Mouse (Mus musculus) 416B (cell line): Measurements from ENCODE around the gene Nrxn3.
A peak's percentile ranks its signal among the peaks of the same experiment; 100 is the strongest.

Experiments
- DNase-seq: peaks from one replicate; pipeline ENCODE4 v3.0.0; 2011; ENCODE audit warnings: low read depth

Gene Nrxn3

DNA sequence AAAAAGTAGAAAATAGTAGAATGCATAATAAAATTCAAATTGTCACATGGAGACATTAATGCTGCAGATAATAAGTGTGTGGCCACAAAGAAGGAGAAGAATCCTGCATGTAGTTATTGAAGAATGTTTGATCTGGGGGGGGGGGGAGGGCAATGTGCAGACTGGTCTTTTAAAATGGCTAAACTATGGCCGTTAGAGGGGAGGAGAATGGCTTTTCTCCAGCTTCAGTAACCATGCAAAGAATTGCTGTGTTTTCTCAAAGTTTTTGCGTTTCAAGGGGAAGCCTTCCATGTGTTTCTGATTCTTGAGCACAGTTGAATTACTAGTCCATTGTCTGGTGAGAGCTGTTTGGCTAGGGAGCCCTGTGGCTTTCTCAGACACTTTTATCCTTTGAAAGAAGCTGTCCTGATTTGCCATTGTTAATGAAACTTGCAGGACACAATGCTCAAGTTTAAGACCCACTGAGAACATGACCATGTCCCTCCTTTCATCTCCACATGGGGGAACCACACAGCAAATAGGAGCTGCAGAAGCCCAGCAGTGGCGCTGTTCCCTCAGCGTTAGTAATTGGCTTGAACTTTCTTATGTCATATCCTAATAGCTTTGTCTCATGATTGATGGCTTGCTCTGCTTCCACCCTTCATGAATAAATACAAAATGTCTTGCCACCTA, 808.1 kb downstream of the Nrxn3 start:
- DNase-seq: no peak

DNA sequence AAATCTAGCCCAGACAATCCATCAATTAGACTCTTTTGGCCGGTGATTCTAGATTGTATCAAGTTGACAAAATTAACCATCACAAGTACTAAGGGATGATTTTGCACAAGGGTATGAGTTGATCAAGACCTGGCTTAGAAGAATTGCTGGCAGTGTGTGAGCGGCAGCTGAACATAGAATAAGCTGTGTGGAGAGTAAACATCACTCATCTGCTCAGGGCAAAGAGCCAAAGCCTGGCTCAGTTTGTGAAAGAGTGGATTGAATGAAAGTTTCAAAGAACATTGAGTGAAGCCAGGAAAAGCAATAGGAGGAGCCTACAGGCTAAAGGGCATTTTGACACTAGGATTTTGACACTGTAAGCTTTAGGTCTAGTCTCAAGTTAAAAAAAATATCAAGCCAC, 828.6 kb downstream of the Nrxn3 start:
- no peak for DNase-seq

DNA sequence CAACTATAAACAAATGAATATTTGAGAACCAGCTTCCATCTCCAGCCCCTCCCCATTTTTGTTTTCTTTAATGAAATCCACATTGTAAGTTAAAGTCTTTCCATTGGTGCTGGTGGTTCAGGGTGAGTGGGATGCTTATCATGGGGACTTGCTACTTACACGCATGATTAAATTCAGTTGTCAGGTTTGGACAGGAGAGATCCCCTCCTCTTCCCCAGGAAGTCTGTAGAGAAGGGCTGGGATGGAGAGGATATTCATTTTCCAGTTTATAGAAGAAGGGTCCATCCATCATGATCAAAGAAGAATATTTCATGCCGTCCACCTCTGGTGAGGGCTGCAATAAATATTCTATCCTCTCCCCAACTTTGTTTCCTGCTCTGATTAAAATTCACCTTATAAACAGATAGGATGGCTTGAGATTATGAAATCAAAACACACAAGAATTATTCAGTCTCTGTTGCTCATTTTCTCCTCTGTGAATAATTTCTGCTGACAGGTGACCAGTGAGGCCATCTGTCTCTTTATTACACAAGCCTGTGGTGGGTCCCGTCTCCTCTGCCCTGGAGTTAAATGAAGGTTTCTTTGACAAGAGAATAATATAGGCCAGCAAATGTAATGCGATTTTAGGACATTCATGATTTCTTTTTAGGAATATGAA, 830.7 kb downstream of the Nrxn3 start:
- DNase-seq: no peak

DNA sequence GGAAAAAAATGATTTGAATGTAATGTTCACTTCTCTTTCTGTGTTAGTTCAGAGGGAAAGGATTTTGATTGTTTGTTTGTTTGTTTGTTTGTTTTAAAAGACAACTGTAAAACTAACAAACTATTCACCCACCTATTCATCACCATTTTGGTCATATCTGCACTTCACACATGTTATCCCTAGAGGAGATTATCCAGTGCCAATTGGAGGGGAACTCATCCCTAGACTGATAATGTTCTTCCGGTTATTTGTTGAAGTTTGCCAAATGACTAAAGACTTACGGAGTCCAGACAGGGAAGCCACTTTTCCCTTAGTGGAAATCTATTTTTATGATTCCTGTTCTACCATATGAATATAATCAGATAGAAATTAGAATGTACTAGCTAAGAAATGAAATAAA, 831.5 kb downstream of the Nrxn3 start:
- DNase-seq: no peak

DNA sequence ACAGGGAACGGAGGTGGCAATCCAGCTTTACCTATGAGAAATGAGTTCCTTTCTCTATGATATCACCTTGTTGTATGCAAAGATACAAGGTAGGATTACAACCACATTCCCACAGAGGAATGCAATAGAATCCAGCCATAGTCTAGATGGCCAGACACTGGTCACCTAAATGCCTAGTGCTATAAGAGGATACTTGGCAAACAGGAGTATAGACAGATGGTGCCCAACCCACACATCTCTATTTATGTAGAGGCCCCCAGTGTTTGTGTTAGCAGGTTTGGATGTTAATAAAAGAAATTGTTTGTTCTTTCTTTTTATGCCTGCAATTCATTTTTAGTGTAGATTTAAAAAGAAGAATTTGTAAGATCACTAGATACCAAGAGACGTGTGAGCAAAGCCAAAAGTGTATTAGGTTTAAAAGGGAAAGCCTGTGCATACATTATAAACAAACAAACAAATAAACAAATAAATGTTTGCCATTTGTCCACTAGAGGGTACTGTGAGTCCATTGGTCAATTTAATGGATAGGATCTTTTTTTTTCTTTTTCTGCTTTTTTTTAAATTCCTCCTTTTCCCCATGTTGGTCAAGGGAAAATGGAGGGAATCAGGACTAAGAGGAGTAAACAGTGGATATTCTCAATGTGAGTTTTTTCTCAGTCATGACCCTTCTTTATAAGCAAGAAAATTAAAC, 832.2 kb downstream of the Nrxn3 start:
- peak; percentile 1 for DNase-seq

DNA sequence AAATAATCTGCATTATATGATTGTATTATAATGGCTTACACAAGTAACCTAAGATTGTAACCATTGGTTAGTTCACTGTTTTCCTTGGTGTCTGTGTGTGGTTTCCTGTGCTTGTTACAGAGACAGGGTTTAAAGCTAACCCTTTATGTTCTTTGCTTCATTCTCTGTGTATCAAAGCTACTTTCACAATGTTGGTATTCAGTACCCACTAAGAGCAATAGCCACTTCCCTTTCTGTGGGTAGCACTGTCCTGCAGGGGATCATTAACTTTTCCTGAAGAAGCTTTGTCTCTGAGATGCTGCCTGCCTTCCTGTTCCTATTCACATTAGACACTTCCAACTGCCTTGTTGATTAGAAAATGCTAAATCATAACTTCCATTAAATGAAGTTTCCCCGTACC, 836.2 kb downstream of the Nrxn3 start:
- peak; percentile 1 for DNase-seq

DNA sequence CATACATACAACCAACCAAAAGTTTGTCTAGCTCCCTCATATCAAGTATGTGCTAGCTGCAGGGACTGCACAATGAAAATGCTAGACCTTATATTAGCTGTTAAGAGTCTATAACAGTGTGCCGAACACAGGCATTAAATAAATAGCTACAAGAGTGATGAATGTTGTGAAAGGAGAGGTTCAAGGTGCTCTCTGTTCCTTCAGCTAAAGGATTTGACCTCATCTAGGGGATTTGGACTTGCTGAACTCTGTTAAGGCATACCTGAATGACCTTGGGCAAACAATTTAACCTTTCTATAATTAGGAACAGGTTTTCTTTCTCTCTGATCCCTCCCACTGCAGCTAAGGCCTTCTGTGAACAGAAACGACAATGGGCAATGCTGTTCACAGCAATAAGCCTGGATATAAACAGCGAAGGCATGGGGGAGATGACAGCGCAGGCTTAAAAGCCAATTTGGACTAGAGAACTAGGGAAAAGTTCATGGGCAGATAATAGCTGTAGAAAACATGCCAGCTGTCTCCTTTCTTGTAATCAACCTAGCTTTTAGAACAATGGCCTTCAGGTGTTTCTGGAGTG, 839.4 kb downstream of the Nrxn3 start:
- no peak for DNase-seq

DNA sequence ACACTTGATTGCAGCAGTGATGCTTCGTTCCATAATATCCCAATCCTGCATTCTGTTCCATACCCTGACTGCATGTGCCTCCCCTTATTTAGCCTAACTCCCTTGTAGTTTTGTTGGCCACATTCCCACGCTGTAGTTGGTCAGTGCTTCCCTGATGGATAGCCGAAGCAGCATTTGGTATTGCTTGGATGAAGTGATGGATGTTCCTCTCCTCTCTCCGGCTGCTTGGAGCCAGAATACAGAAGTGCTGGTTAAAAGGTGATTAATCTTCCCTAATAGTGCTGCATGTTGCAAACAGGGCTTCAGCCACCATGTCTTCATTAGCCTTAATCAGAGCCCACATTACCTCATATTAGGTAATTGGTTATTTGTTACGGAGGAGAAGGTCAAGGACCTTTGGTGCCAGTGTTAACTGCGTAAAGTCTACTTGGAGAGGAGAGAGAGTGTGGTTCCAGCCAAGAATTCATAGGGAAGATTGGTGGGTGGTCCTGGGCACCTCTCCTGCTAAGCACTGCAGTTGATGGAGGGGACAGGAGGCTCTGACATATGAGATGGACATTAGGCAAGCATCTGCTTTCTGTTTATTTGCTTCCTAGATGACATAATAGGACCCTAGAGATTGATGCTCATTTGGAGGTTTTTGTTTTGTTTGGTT, 846.2 kb downstream of the Nrxn3 start:
- DNase-seq: no peak

DNA sequence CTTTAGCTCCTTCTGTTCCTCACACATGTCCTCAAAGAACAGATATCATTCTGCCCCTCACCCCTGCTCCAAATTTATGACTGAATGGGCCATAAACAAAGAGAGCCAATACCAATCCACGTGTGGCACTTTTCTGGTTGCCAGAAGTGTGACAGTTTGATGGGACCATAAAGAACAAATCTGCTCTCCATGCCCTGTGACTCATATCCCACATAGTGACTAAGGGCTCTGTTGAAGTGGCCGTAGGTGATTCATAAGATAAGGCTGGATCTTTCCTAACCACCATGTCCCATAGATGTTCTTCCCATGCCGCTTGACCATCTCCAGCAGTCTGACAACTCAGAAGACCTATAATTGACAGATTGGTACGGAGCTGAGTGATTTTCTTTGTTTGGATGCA, 869.8 kb downstream of the Nrxn3 start:
- DNase-seq: peak; percentile 1

DNA sequence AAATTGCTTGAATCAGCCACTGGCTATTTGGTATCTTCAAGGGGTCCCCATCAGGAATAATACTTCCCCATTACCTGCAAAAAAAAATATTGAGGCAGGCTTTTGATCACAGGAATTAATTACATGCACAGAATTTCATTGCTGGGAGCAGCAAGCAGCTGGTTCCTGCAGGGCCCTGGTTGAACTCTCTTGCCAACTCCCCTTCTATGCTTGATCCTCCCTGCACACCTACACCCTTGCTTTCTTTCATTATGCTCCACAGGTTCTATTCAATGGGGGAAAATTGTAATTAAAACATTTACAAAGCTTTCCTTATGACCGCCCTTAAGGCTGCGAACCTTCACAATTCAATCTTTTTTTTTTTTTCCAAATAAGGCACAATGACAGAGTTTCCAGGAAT, 891.0 kb downstream of the Nrxn3 start:
- DNase-seq: no peak

DNA sequence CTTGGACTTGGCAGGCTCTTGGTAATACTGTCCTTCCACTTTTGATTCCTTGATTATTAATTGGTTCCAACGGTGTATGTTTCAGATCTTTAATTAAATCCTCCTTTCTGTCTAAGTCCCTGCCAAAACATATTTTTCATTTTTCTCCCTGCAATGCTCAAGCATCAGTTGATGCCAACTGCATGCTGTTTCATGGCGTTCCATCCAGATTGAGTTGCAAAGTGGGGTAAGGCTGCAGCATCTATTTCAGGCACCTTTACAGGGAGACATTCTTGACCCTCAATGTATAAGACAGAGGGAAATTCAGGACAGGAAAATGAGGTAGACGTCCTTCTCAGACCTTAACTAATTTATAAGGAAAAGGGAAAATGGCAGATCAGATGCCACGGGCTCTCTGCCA, 903.1 kb downstream of the Nrxn3 start:
- DNase-seq: no peak

DNA sequence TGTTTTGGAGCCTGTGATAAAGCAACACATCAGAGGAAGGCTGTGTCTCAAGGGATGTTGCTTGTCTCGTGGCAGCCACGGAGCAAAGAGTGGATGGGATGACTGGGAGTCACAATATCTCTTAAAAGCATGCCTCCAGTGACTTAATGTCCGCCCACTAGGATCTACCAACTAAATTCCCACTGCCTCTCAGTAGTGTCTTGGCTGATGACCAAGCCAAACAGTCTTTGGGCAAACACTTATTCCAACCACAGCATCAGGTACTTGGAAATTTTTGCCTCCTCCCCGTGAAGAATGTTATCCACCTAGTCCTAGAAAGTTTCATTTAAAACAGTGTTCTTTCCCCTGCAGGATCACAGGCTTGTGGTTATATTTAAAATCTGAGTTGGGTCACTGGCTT, 917.4 kb downstream of the Nrxn3 start:
- DNase-seq: no peak

DNA sequence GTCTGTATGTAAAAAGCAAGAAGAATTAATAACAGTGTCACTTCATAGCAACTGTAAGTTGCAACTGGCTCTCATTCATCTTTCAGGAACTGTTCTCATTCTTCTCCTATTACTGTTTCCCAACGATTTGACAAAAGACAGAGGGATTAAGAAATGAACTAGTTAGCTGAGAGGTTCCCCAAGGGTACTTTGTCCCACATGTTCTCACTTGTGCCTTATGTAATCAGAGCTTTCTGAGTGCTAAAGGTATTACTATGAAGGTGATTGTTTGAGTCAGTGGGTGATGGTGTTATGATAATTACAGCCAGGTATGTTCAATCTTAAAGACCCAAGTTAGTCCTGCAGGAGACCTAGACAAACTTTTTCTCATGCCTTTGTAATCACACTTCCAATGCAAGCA, 918.8 kb downstream of the Nrxn3 start:
- no peak for DNase-seq

DNA sequence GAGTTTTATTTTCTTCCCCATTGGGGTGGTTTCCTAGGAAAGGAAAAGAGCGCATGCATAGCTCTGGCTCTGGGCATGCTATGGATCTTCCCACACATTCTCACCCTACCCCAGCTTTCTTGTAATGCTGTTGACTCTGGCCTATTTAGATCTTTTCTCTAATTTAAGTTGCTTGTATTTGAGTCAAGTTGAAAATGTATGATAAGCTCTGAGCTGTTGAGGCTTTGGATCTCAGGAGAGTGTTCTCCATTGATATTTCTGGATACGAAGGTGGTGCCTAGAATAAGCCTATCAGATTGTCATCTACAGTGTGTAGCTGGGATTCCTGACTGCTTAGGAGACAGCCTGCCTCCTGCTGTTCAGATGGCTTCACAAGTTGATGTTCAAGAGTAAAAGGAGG, 930.5 kb downstream of the Nrxn3 start:
- DNase-seq: no peak

DNA sequence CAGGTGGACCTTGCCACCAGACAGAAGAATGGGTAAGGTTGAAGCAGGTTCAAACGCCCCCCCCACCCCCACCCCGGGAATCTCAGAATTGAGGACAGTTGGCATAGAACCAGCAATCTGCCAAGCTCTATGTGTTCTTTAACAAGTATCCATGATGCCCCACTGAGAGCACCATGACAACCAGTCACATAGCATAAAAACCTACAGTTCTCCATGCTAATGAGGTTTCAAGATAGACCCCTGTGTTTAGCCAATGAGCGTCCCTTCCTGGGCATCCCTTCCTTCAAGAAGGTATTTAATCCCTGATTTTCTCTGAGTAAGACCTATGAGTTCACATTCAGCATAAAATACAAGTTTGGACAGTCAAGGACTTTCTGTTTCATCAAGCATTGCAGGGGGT, 938.5 kb downstream of the Nrxn3 start:
- DNase-seq: no peak

DNA sequence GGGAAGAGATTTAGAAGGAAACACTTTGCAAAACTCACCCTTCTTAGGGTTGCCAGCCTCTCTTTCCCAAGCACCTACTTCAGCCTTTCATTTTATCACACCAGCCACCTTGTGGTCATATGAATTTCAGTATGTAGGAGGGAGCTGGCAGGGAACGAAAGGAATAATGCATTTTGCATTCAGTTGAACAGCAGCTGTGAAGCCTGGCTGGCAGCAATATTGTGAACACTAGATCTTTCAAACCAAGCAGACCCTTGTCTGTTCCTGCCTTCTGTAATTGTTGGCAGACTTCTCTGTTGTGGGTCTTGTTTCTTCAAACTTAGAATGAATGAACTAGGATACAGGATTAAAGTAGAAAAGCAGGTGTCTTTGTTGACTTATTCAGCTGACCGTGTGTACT, 946.2 kb downstream of the Nrxn3 start:
- no peak for DNase-seq

DNA sequence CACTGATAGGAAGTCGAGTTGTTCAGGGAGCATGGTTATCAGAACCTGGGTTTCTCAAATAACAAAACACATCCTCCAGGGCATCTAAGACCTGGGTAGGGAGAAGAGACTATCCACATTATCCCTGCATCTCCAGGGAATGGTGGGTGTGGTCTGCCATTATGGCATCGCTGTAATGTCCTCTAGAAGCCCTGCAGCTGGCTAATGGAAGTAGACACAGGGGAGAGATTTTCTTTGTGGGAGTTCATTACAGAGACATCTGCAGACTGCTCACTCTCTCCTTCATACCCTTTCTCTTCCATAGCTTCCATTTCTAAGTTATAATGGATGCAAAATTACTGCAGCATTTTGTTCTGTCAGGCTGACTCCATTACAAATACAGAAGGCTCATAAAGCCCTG, 950.1 kb downstream of the Nrxn3 start:
- no peak for DNase-seq

DNA sequence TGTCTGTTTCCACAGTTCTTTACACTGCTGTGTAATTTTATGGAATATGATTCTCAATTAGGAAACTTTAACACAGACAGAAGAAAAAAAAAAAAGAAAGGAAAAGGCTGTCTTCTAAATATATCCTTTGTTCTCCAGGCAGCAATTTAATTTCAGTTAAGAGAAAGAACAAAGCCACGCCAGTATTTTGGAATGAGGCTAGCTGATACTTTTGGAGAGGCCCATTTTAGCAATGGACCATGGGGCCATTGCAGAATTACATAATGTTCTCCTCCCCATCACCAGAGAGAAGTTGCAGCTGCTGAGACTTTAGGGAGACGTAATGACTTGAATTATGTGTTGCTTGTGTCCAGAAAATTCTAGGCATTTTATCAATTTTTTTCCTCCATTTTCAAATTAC, 963.0 kb downstream of the Nrxn3 start:
- DNase-seq: no peak

DNA sequence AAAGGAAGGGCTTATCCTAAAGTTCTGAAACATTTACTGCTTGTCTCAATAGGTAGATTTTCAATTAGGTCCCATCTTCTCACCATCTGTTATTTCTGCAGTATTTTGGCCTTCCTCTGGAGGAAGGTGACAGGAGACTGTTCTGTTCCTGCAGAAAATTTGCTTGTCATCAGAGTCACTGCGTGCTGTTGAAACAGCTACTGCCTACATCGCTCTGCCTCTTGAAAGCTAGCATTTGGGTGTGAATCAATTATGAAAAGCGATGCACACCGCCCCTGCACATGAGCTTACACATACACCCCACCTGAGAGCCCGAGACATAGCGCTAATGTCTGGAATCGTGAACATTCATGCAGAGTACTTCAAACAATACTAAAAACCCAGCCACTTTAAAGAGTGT, 966.4 kb downstream of the Nrxn3 start:
- DNase-seq: no peak

DNA sequence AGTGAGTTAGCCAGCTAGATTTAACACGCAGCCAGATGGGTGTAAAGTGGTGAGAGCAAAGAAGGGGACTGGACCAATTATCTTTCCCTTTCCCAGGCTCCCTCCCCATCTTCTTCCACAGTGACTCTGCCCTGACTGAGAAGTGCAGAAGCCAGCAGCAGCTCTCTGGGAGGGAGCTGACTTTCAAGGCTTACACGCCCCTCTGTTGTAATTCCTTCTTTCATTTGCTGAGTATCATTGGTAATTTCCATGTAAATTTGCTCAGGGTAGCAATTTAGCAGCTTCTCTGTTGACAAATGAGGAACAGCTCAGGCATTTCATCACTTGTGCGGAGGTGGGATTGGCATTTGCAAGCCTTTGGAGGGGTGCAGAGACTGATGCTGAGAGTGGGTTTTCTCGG, 976.8 kb downstream of the Nrxn3 start:
- no peak for DNase-seq

DNA sequence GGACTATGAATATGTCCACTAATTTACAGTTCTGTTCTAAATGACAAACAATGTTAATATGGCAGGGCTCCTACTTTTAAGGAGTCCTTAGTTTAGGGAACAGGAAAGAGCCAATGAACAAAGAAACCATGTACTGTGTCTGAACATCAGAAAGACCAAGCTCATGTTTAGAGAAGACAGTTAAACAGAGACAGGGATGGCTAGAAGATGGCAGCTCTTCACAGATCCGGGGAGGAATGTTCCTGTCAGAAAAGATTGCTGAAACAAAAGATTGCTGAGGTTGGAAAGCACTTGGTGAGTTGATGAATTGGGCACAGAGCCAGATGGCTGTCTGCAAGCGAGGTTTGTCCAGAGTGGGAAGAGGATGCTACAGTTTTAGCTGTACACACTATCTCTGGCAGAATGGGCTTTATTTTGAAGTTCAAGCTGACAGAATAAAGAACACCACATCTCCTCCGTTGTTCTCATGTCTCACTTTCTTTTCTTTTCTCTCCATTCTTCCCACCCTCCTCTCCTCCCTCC, 978.3 kb downstream of the Nrxn3 start:
- DNase-seq: no peak

DNA sequence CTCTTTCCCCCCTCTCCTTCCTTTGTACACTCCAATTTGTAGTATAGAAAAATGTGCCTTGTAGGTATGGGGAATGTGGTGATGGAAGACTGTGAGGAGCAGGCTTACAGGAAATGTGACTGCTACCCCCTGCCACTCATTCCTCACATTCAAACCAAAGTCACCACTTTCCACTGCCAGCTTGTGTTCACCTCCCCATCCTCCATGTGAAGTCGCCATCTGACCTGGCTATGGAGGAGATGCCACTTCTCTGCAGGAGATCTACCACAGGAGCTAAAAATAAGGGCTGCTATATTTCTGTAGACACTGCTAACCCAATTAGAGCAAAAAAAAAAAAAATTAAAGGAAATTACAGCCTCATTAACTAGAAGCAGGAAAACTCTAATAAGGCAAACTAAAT, 980.3 kb downstream of the Nrxn3 start:
- DNase-seq: no peak

DNA sequence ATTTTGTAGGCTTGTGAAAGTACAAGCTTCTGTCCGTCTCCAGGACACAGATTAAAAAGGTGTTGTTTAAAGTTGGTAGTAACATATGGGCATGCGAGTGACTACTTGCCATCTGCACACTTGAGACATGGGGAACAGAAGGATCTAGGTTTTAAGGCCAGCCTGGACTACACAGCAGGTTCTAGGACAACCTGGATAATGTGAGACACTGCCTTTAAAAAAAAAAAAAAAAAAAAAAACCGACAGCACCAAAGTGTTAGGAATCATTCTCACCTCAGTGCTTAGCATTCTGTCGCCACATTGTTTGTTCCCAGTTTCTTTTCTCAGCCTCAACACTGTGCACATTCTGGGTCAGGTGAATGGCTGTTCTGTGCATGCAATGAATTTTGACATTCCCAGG, 985.2 kb downstream of the Nrxn3 start:
- DNase-seq: no peak
